Mouse (Mus musculus): ENCODE measurements around the gene Sox5. TPM values are rescaled to one million over a fixed set of nuclear protein-coding genes. Genes with fewer than 3 reads are reported as not detected.

Gene Sox5
- polyA plus RNA-seq, 1 experiment from 2014 or later: 54.7 TPM

- no peaks in the 10 kb centered on the region for H3K36me3 ChIP-seq (ENCODE audit: control insufficient read depth, insufficient read depth, low read length)
- WGBS: 51% methylated on average over 7 of the region's 7 CpGs
- no peak overlapping the region for H3K4me2 ChIP-seq (ENCODE audit: low read depth, severe bottlenecking)
- no peaks in the 10 kb centered on the region for H3K9me3 ChIP-seq (ENCODE audit: control insufficient read depth, low read length)
- H3K27ac ChIP-seq (replicated peaks; ENCODE audit: low read depth, low read length): peak overlapping the region; percentile 67; the same call in 1 of the 2 replicates
- H3K4me1 ChIP-seq (ENCODE audit: control insufficient read depth, insufficient read depth, low read length): peaks cover 10% of the 10 kb centered on the region
- ATAC-seq (ENCODE audit: insufficient number of reproducible peaks, low FRiP score, low TSS enrichment, low read depth): no peak
- H3K27me3 ChIP-seq (ENCODE audit: control insufficient read depth, insufficient read depth, low read length): no peaks in the 10 kb centered on the region
- no peak for DNase-seq (ENCODE audit: low spot score)
- no peak overlapping the region for H3K4me3 ChIP-seq (ENCODE audit: low read depth, low read length)
- H3K9ac ChIP-seq (ENCODE audit: low read length): no peak overlapping the region
Observed at GRCm38 (mm10) chr6:144312282-144312780, 469.4 kb downstream of the Sox5 start.

- Histone ChIP-seq H3K9ac (ENCODE audit: low read length) (no peak overlapping the region), H3K27ac (replicated peaks; ENCODE audit: low read depth, low read length) (peak overlapping the region; percentile 67; the same call in 1 of the 2 replicates), H3K4me3 (ENCODE audit: low read depth, low read length) (no peak overlapping the region), H3K4me2 (ENCODE audit: low read depth, severe bottlenecking) (no peak overlapping the region), H3K27me3 (ENCODE audit: control insufficient read depth, insufficient read depth, low read length) (no peaks in the 10 kb centered on the region), H3K36me3 (ENCODE audit: control insufficient read depth, insufficient read depth, low read length) (no peaks in the 10 kb centered on the region), H3K9me3 (ENCODE audit: control insufficient read depth, low read length) (no peaks in the 10 kb centered on the region), H3K4me1 (ENCODE audit: control insufficient read depth, insufficient read depth, low read length) (peaks cover 10% of the 10 kb centered on the region)
- DNase-seq (ENCODE audit: low spot score): no peak
- ATAC-seq (ENCODE audit: insufficient number of reproducible peaks, low FRiP score, low TSS enrichment, low read depth): no peak
- 41% methylated on average over 4 of the region's 4 CpGs for WGBS
Observed at GRCm38 (mm10) chr6:144311754-144312153, 470.0 kb downstream of the Sox5 start.

- no peak for DNase-seq (ENCODE audit: low spot score)
- Histone ChIP-seq H3K36me3 (ENCODE audit: control insufficient read depth, insufficient read depth, low read length) (no peaks in the 10 kb centered on the region), H3K9ac (ENCODE audit: low read length) (no peak overlapping the region), H3K4me3 (ENCODE audit: low read depth, low read length) (no peak overlapping the region), H3K27me3 (ENCODE audit: control insufficient read depth, insufficient read depth, low read length) (no peaks in the 10 kb centered on the region), H3K27ac (replicated peaks; ENCODE audit: low read depth, low read length) (no peak overlapping the region), H3K4me1 (ENCODE audit: control insufficient read depth, insufficient read depth, low read length) (peaks cover 10% of the 10 kb centered on the region), H3K9me3 (ENCODE audit: control insufficient read depth, low read length) (no peaks in the 10 kb centered on the region), H3K4me2 (ENCODE audit: low read depth, severe bottlenecking) (no peak overlapping the region)
- ATAC-seq (ENCODE audit: insufficient number of reproducible peaks, low FRiP score, low TSS enrichment, low read depth): no peak
Observed at GRCm38 (mm10) chr6:144309171-144309570, 472.6 kb downstream of the Sox5 start.

GRCm38 (mm10) chr6:144307551-144308149 lies 474.1 kb downstream of the Sox5 start:
- no peak for ATAC-seq (ENCODE audit: insufficient number of reproducible peaks, low FRiP score, low TSS enrichment, low read depth)

GRCm38 (mm10) chr6:144302823-144303222 lies 479.0 kb downstream of the Sox5 start:
- Histone ChIP-seq H3K36me3 (ENCODE audit: control insufficient read depth, insufficient read depth, low read length) (no peaks in the 10 kb centered on the region), H3K4me3 (ENCODE audit: low read depth, low read length) (no peak overlapping the region), H3K9ac (ENCODE audit: low read length) (no peak overlapping the region), H3K27me3 (ENCODE audit: control insufficient read depth, insufficient read depth, low read length) (no peaks in the 10 kb centered on the region), H3K4me2 (ENCODE audit: low read depth, severe bottlenecking) (no peak overlapping the region), H3K27ac (replicated peaks; ENCODE audit: low read depth, low read length) (no peak overlapping the region), H3K9me3 (ENCODE audit: control insufficient read depth, low read length) (no peaks in the 10 kb centered on the region), H3K4me1 (ENCODE audit: control insufficient read depth, insufficient read depth, low read length) (peaks cover 8% of the 10 kb centered on the region; the same call in 1 of the 2 replicates)
- WGBS: 81% methylated on average over 6 of the region's 6 CpGs
- no peak for ATAC-seq (ENCODE audit: insufficient number of reproducible peaks, low FRiP score, low TSS enrichment, low read depth)
- no peak for DNase-seq (ENCODE audit: low spot score)

More at GRCm38 (mm10) chr6:144307551-144308149, 474.1 kb downstream of the Sox5 start:
- no peak overlapping the region for H3K4me3 ChIP-seq (ENCODE audit: low read depth, low read length)
- 92% methylated on average over 12 of the region's 12 CpGs for WGBS
- no peaks in the 10 kb centered on the region for H3K36me3 ChIP-seq (ENCODE audit: control insufficient read depth, insufficient read depth, low read length)
- peaks cover 5% of the 10 kb centered on the region for H3K4me1 ChIP-seq (ENCODE audit: control insufficient read depth, insufficient read depth, low read length)
- no peak overlapping the region for H3K9ac ChIP-seq (ENCODE audit: low read length)
- H3K27me3 ChIP-seq (ENCODE audit: control insufficient read depth, insufficient read depth, low read length): no peaks in the 10 kb centered on the region
- H3K27ac ChIP-seq (replicated peaks; ENCODE audit: low read depth, low read length): no peak overlapping the region
- no peaks in the 10 kb centered on the region for H3K9me3 ChIP-seq (ENCODE audit: control insufficient read depth, low read length)
- no peak for DNase-seq (ENCODE audit: low spot score)
- H3K4me2 ChIP-seq (ENCODE audit: low read depth, severe bottlenecking): no peak overlapping the region

GRCm38 (mm10) chr6:144301082-144301481 lies 480.7 kb downstream of the Sox5 start:
- DNase-seq (ENCODE audit: low spot score): no peak
- Histone ChIP-seq H3K36me3 (ENCODE audit: control insufficient read depth, insufficient read depth, low read length) (no peaks in the 10 kb centered on the region), H3K4me3 (ENCODE audit: low read depth, low read length) (no peak overlapping the region), H3K9ac (ENCODE audit: low read length) (no peak overlapping the region), H3K27me3 (ENCODE audit: control insufficient read depth, insufficient read depth, low read length) (no peaks in the 10 kb centered on the region), H3K9me3 (ENCODE audit: control insufficient read depth, low read length) (no peaks in the 10 kb centered on the region), H3K4me1 (ENCODE audit: control insufficient read depth, insufficient read depth, low read length) (peaks cover 8% of the 10 kb centered on the region; the same call in 1 of the 2 replicates), H3K27ac (replicated peaks; ENCODE audit: low read depth, low read length) (no peak overlapping the region), H3K4me2 (ENCODE audit: low read depth, severe bottlenecking) (no peak overlapping the region)
- ATAC-seq (ENCODE audit: insufficient number of reproducible peaks, low FRiP score, low TSS enrichment, low read depth): no peak
- WGBS: 66% methylated on average over 4 of the region's 4 CpGs

- H3K27me3 ChIP-seq (ENCODE audit: control insufficient read depth, insufficient read depth, low read length): no peaks in the 10 kb centered on the region
- no peak overlapping the region for H3K4me3 ChIP-seq (ENCODE audit: low read depth, low read length)
- DNase-seq (ENCODE audit: low spot score) (peak; percentile 60), ATAC-seq (ENCODE audit: insufficient number of reproducible peaks, low FRiP score, low TSS enrichment, low read depth) (no peak)
- peaks cover 8% of the 10 kb centered on the region; the same call in 1 of the 2 replicates for H3K4me1 ChIP-seq (ENCODE audit: control insufficient read depth, insufficient read depth, low read length)
- 16% methylated on average over 7 of the region's 7 CpGs for WGBS
- 0 out of 2 replicates have a peak overlapping the region, but pooled peaks have one; percentile 33 for H3K27ac ChIP-seq (replicated peaks; ENCODE audit: low read depth, low read length)
- H3K36me3 ChIP-seq (ENCODE audit: control insufficient read depth, insufficient read depth, low read length): no peaks in the 10 kb centered on the region
- H3K9me3 ChIP-seq (ENCODE audit: control insufficient read depth, low read length): no peaks in the 10 kb centered on the region; the same call in 1 of the 2 replicates
- H3K9ac ChIP-seq (ENCODE audit: low read length): no peak overlapping the region
- no peak overlapping the region; the same call in 1 of the 2 replicates for H3K4me2 ChIP-seq (ENCODE audit: low read depth, severe bottlenecking)
Observed at GRCm38 (mm10) chr6:144299503-144299858, 482.3 kb downstream of the Sox5 start.

- Histone ChIP-seq H3K4me1 (ENCODE audit: control insufficient read depth, insufficient read depth, low read length) (peaks cover 8% of the 10 kb centered on the region; the same call in 1 of the 2 replicates), H3K4me2 (ENCODE audit: low read depth, severe bottlenecking) (peak overlapping the region; percentile 12; the same call in 1 of the 2 replicates), H3K9ac (ENCODE audit: low read length) (no peak overlapping the region), H3K27me3 (ENCODE audit: control insufficient read depth, insufficient read depth, low read length) (no peaks in the 10 kb centered on the region), H3K9me3 (ENCODE audit: control insufficient read depth, low read length) (no peaks in the 10 kb centered on the region; the same call in 1 of the 2 replicates), H3K36me3 (ENCODE audit: control insufficient read depth, insufficient read depth, low read length) (no peaks in the 10 kb centered on the region), H3K27ac (replicated peaks; ENCODE audit: low read depth, low read length) (0 out of 2 replicates have a peak overlapping the region, but pooled peaks have one; percentile 33), H3K4me3 (ENCODE audit: low read depth, low read length) (no peak overlapping the region)
- ATAC-seq (ENCODE audit: insufficient number of reproducible peaks, low FRiP score, low TSS enrichment, low read depth): no peak
- DNase-seq (ENCODE audit: low spot score): peak; percentile 55
- WGBS: 47% methylated on average over 23 of the region's 23 CpGs
Observed at GRCm38 (mm10) chr6:144298641-144299502, 482.9 kb downstream of the Sox5 start.

Data from limb, embryonic 11.5 days (tissue).